Comparison of ENCODE assay signal across 25 mouse cellular contexts in genomic region chr17:43110168-43110885, GRCm38 (mm10).
"Had no signal": no experiment of that assay in that cellular context is flagged by ENCODE, and none has a peak within 500 bp of the region (broad histone marks: within the 10 kb centered on the region; RNA-seq: fewer than 3 reads in every experiment).

No protein-coding gene starts in this region.

- H3K27ac ChIP-seq: gastrocnemius, adult 2 months; heart, adult 2 months; heart, embryonic 13.5 days; heart, embryonic 15.5 days; hindbrain, embryonic 10.5 days; hindbrain, embryonic 12.5 days; hindbrain, embryonic 14.5 days; intestine, embryonic 15.5 days; layer of hippocampus, adult 2 months; left cerebral cortex, adult 2 months; limb, embryonic 10.5 days; limb, embryonic 12.5 days; liver, embryonic 13.5 days; liver, embryonic 15.5 days had no signal

- ATAC-seq: forebrain, embryonic 16.5 days; hindbrain, embryonic 16.5 days; inflammation-experienced regulatory T-cells, adult 6 months; intestine, embryonic 15.5 days; intestine, postnatal 0 days; liver, postnatal 0 days had no signal

- DNase-seq: gastrocnemius, adult 2 months; gastrocnemius, postnatal 10 days; gastrocnemius, postnatal 25 days; heart, adult 2 months; heart, postnatal 4 days; liver; liver, embryonic 13.5 days; liver, postnatal 0 days had no signal

- H3K27me3 ChIP-seq: heart, embryonic 13.5 days; heart, embryonic 15.5 days; hindbrain, embryonic 12.5 days; intestine, embryonic 15.5 days; limb, embryonic 12.5 days; liver, embryonic 13.5 days; liver, embryonic 15.5 days had no signal

- H3K4me2 ChIP-seq: heart, embryonic 11.5 days; heart, embryonic 13.5 days; heart, embryonic 15.5 days; hindbrain, embryonic 12.5 days; hindbrain, embryonic 14.5 days; intestine, embryonic 15.5 days; limb, embryonic 12.5 days; liver, embryonic 11.5 days; liver, embryonic 13.5 days; liver, embryonic 15.5 days had no signal

- H3K4me3 ChIP-seq: gastrocnemius, adult 2 months; heart, adult 2 months; heart, embryonic 13.5 days; heart, embryonic 15.5 days; hindbrain, embryonic 10.5 days; hindbrain, embryonic 12.5 days; intestine, embryonic 15.5 days; layer of hippocampus, adult 2 months; left cerebral cortex, adult 2 months; limb, embryonic 10.5 days; limb, embryonic 12.5 days; liver, embryonic 13.5 days; liver, embryonic 15.5 days had no signal

- H3K9ac ChIP-seq: heart, embryonic 13.5 days; heart, embryonic 15.5 days; hindbrain, embryonic 12.5 days; hindbrain, embryonic 14.5 days; intestine, embryonic 15.5 days; limb, embryonic 12.5 days; liver, embryonic 13.5 days; liver, embryonic 15.5 days; liver, postnatal 0 days had no signal

- H3K36me3 ChIP-seq: heart, embryonic 13.5 days; heart, embryonic 15.5 days; hindbrain, embryonic 10.5 days; hindbrain, embryonic 12.5 days; intestine, embryonic 15.5 days; limb, embryonic 10.5 days; limb, embryonic 12.5 days; liver, embryonic 13.5 days; liver, embryonic 15.5 days had no signal

- H3K4me1 ChIP-seq: heart, embryonic 13.5 days; heart, embryonic 15.5 days; hindbrain, embryonic 10.5 days; hindbrain, embryonic 12.5 days; limb, embryonic 10.5 days; limb, embryonic 12.5 days had no signal

- H3K9me3 ChIP-seq: heart, embryonic 13.5 days; heart, embryonic 15.5 days; hindbrain, embryonic 10.5 days; hindbrain, embryonic 12.5 days; intestine, embryonic 15.5 days; limb, embryonic 10.5 days; limb, embryonic 12.5 days; liver, embryonic 13.5 days; liver, embryonic 15.5 days had no signal
